Mouse (Mus musculus): ENCODE results near the gene Apoa2. TPM values are rescaled to one million over a fixed set of nuclear protein-coding genes. Genes with fewer than 3 reads are reported as not detected.

Gene Apoa2
- polyA plus RNA-seq, 1 experiment from 2014 or later, result 6.5 TPM

GRCm38 (mm10) chr1:171203471-171204248, 21.2 kb upstream of the Apoa2 start:
- Histone ChIP-seq H3K4me3 (ENCODE audit: low read length) (no peak overlapping the region), H3K27me3 (replicated peaks; ENCODE audit: control insufficient read depth, insufficient read depth, low read length) (no peaks in the 10 kb centered on the region), H3K9ac (ENCODE audit: low read depth, low read length) (no peak overlapping the region), H3K9me3 (ENCODE audit: control insufficient read depth, low read length) (no peaks in the 10 kb centered on the region), H3K27ac (ENCODE audit: low read depth, low read length) (no peak overlapping the region), H3K4me1 (ENCODE audit: control insufficient read depth, insufficient read depth, low read depth, low read length) (no peaks in the 10 kb centered on the region), H3K4me2 (ENCODE audit: low read length) (no peak overlapping the region), H3K36me3 (ENCODE audit: control insufficient read depth, insufficient read depth, low read length) (no peaks in the 10 kb centered on the region)
- no peak for ATAC-seq
- WGBS, result 61% methylated on average over 10 of the region's 11 CpGs

- WGBS, result 74% methylated on average over 7 of the region's 7 CpGs
- Histone ChIP-seq H3K36me3 (ENCODE audit: control insufficient read depth, insufficient read depth, low read length) (no peaks in the 10 kb centered on the region), H3K27ac (ENCODE audit: low read depth, low read length) (no peak overlapping the region), H3K4me3 (ENCODE audit: low read length) (no peak overlapping the region), H3K27me3 (replicated peaks; ENCODE audit: control insufficient read depth, insufficient read depth, low read length) (no peaks in the 10 kb centered on the region), H3K9ac (ENCODE audit: low read depth, low read length) (no peak overlapping the region), H3K4me2 (ENCODE audit: low read length) (no peak overlapping the region), H3K9me3 (ENCODE audit: control insufficient read depth, low read length) (no peaks in the 10 kb centered on the region), H3K4me1 (ENCODE audit: control insufficient read depth, insufficient read depth, low read depth, low read length) (no peaks in the 10 kb centered on the region)
- no peak for ATAC-seq
Measured at GRCm38 (mm10) chr1:171204249-171204644, 20.6 kb upstream of the Apoa2 start.

GRCm38 (mm10) chr1:171205704-171206493, 19.0 kb upstream of the Apoa2 start:
- no peaks in the 10 kb centered on the region for H3K36me3 ChIP-seq (ENCODE audit: control insufficient read depth, insufficient read depth, low read length)
- WGBS, result 58% methylated on average over 6 of the region's 6 CpGs
- H3K9me3 ChIP-seq (ENCODE audit: control insufficient read depth, low read length), result no peaks in the 10 kb centered on the region
- no peak overlapping the region for H3K27ac ChIP-seq (ENCODE audit: low read depth, low read length)
- no peak overlapping the region for H3K4me3 ChIP-seq (ENCODE audit: low read length)
- H3K9ac ChIP-seq (ENCODE audit: low read depth, low read length), result no peak overlapping the region
- H3K4me1 ChIP-seq (ENCODE audit: control insufficient read depth, insufficient read depth, low read depth, low read length), result no peaks in the 10 kb centered on the region
- H3K4me2 ChIP-seq (ENCODE audit: low read length), result no peak overlapping the region
- ATAC-seq, result no peak
- no peaks in the 10 kb centered on the region for H3K27me3 ChIP-seq (replicated peaks; ENCODE audit: control insufficient read depth, insufficient read depth, low read length)

GRCm38 (mm10) chr1:171209409-171209808, 15.4 kb upstream of the Apoa2 start:
- H3K27ac ChIP-seq (ENCODE audit: low read depth, low read length), result no peak overlapping the region
- 16% methylated on average over 4 of the region's 4 CpGs for WGBS

GRCm38 (mm10) chr1:171212854-171213253, 12.0 kb upstream of the Apoa2 start:
- Histone ChIP-seq H3K4me2 (ENCODE audit: low read length) (no peak overlapping the region), H3K9me3 (ENCODE audit: control insufficient read depth, low read length) (no peaks in the 10 kb centered on the region), H3K27me3 (replicated peaks; ENCODE audit: control insufficient read depth, insufficient read depth, low read length) (no peaks in the 10 kb centered on the region), H3K4me3 (ENCODE audit: low read length) (no peak overlapping the region), H3K36me3 (ENCODE audit: control insufficient read depth, insufficient read depth, low read length) (no peaks in the 10 kb centered on the region), H3K9ac (ENCODE audit: low read depth, low read length) (no peak overlapping the region), H3K27ac (ENCODE audit: low read depth, low read length) (no peak overlapping the region), H3K4me1 (ENCODE audit: control insufficient read depth, insufficient read depth, low read depth, low read length) (no peaks in the 10 kb centered on the region)
- no peak for ATAC-seq
- WGBS, result 37% methylated on average over 3 of the region's 3 CpGs

More at GRCm38 (mm10) chr1:171209409-171209808, 15.4 kb upstream of the Apoa2 start:
- H3K4me3 ChIP-seq (ENCODE audit: low read length), result no peak overlapping the region
- H3K9ac ChIP-seq (ENCODE audit: low read depth, low read length), result no peak overlapping the region
- no peaks in the 10 kb centered on the region for H3K4me1 ChIP-seq (ENCODE audit: control insufficient read depth, insufficient read depth, low read depth, low read length)
- H3K9me3 ChIP-seq (ENCODE audit: control insufficient read depth, low read length), result no peaks in the 10 kb centered on the region
- H3K27me3 ChIP-seq (replicated peaks; ENCODE audit: control insufficient read depth, insufficient read depth, low read length), result no peaks in the 10 kb centered on the region
- no peak for ATAC-seq
- H3K36me3 ChIP-seq (ENCODE audit: control insufficient read depth, insufficient read depth, low read length), result no peaks in the 10 kb centered on the region
- H3K4me2 ChIP-seq (ENCODE audit: low read length), result no peak overlapping the region

GRCm38 (mm10) chr1:171213801-171214496, 10.9 kb upstream of the Apoa2 start, which contains the start of gene Nr1i3:
Gene Nr1i3, plus strand, starts transcription at chr1:171213970.
- Histone ChIP-seq H3K4me2 (ENCODE audit: low read length) (no peak within 1 kb of the TSS), H3K27me3 (replicated peaks; ENCODE audit: control insufficient read depth, insufficient read depth, low read length) (no peaks in the 10 kb centered on the region), H3K27ac (ENCODE audit: low read depth, low read length) (no peak within 1 kb of the TSS), H3K9me3 (ENCODE audit: control insufficient read depth, low read length) (no peaks in the 10 kb centered on the region), H3K4me3 (ENCODE audit: low read length) (no peak within 1 kb of the TSS), H3K9ac (ENCODE audit: low read depth, low read length) (no peak within 1 kb of the TSS), H3K4me1 (ENCODE audit: control insufficient read depth, insufficient read depth, low read depth, low read length) (no peaks in the 10 kb centered on the region), H3K36me3 (ENCODE audit: control insufficient read depth, insufficient read depth, low read length) (peaks cover 6% of the 10 kb centered on the region)
- WGBS, result 80% methylated on average over 10 of the region's 10 CpGs
- no peak for ATAC-seq

GRCm38 (mm10) chr1:171216241-171216955, 8.5 kb upstream of the Apoa2 start:
- Histone ChIP-seq H3K4me1 (ENCODE audit: control insufficient read depth, insufficient read depth, low read depth, low read length) (peaks cover 8% of the 10 kb centered on the region), H3K36me3 (ENCODE audit: control insufficient read depth, insufficient read depth, low read length) (peaks cover 11% of the 10 kb centered on the region), H3K9me3 (ENCODE audit: control insufficient read depth, low read length) (no peaks in the 10 kb centered on the region), H3K27ac (ENCODE audit: low read depth, low read length) (no peak overlapping the region), H3K9ac (ENCODE audit: low read depth, low read length) (no peak overlapping the region), H3K27me3 (replicated peaks; ENCODE audit: control insufficient read depth, insufficient read depth, low read length) (no peaks in the 10 kb centered on the region), H3K4me2 (ENCODE audit: low read length) (no peak overlapping the region), H3K4me3 (ENCODE audit: low read length) (no peak overlapping the region)
- 92% methylated on average over 18 of the region's 18 CpGs for WGBS
- no peak for ATAC-seq

- H3K27ac ChIP-seq (ENCODE audit: low read depth, low read length), result no peak overlapping the region
- H3K9me3 ChIP-seq (ENCODE audit: control insufficient read depth, low read length), result no peaks in the 10 kb centered on the region
- H3K4me3 ChIP-seq (ENCODE audit: low read length), result peak overlapping the region; percentile 72
- no peaks in the 10 kb centered on the region for H3K27me3 ChIP-seq (replicated peaks; ENCODE audit: control insufficient read depth, insufficient read depth, low read length)
- H3K9ac ChIP-seq (ENCODE audit: low read depth, low read length), result peak overlapping the region; percentile 72
- peak; percentile 41 for ATAC-seq
- peaks cover 11% of the 10 kb centered on the region for H3K36me3 ChIP-seq (ENCODE audit: control insufficient read depth, insufficient read depth, low read length)
- peaks cover 12% of the 10 kb centered on the region for H3K4me1 ChIP-seq (ENCODE audit: control insufficient read depth, insufficient read depth, low read depth, low read length)
- 5% methylated on average over 10 of the region's 10 CpGs for WGBS
- peak overlapping the region; percentile 88 for H3K4me2 ChIP-seq (ENCODE audit: low read length)
Measured at GRCm38 (mm10) chr1:171220871-171221270, 4.0 kb upstream of the Apoa2 start.

Data from hindbrain, embryonic 16.5 days (tissue).